Mouse (Mus musculus) thymus, adult 2 months (tissue): ENCODE measurements at regions not wholly inside any gene's neighbourhood (a gene's known extent, or its start where the extent isn't known, plus 50 kb on each side); places are given as distances from the start of the nearest gene placed in this dataset.

ENCODE experiments used
- DNase-seq: peaks from one replicate; pipeline ENCODE4 v3.0.0; 2021
- H3K27ac ChIP-seq: fragments of 200-500 bp; 2 replicates; pipeline ENCODE4 v1.5.1; 2012; ENCODE audit warnings: low read length, control low read depth; ENCODE audit not compliant: control insufficient read depth, insufficient read depth
- H3K27me3 ChIP-seq: fragments of 200-500 bp; 2 replicates; pipeline ENCODE4 v1.6.1; 2012; ENCODE audit warnings: mild to moderate bottlenecking, low read length, moderate library complexity, mixed read lengths; ENCODE audit not compliant: control insufficient read depth, insufficient read depth
- H3K36me3 ChIP-seq: fragments of 200-500 bp; 2 replicates; pipeline ENCODE4 v1.6.1; 2012; ENCODE audit warnings: mild to moderate bottlenecking, low read length, moderate library complexity; ENCODE audit not compliant: control insufficient read depth, insufficient read depth
- H3K4me1 ChIP-seq: fragments of 200-500 bp; replicated peaks from 2 replicates; pipeline ENCODE4 v1.6.1; 2012; ENCODE audit warnings: low read length; ENCODE audit not compliant: control insufficient read depth, insufficient read depth
- H3K4me3 ChIP-seq: fragments of 200-500 bp; 2 replicates; pipeline ENCODE4 v1.5.1; 2012; ENCODE audit warnings: mild to moderate bottlenecking, low read length, control low read depth, moderate library complexity; ENCODE audit not compliant: control insufficient read depth, insufficient read depth
- CTCF ChIP-seq: fragments of 200-500 bp; IDR thresholded peaks from 2 replicates; pipeline ENCODE4 v1.5.1; 2012; ENCODE audit warnings: mild to moderate bottlenecking, control low read depth, low read length, moderate library complexity, borderline replicate concordance; ENCODE audit not compliant: control insufficient read depth, poor library complexity, insufficient read depth; ENCODE audit errors: extremely low read depth
- POLR2A ChIP-seq: fragments of 200-500 bp; IDR thresholded peaks from 2 replicates; pipeline ENCODE4 v1.6.1; 2012; ENCODE audit warnings: mild to moderate bottlenecking, low read length, control low read depth, moderate library complexity; ENCODE audit not compliant: control insufficient read depth, poor library complexity, insufficient read depth; ENCODE audit errors: extremely low read depth
- whole genome bisulfite sequencing: fragments of 180-500 bp; shearing (Covaris S2); methylation state at CpG from one replicate; pipeline ENCODE4 v1.1.7; 2018; 5-methylcytosine and 5-hydroxymethylcytosine counted together

GRCm38 (mm10) chr13:100888481-100888880 lies 55.3 kb upstream of the Slc30a5 start:
- no peaks in the 10 kb centered on the region for H3K36me3 ChIP-seq
- no peak overlapping the region for H3K4me3 ChIP-seq
- TF ChIP-seq CTCF (no peak), POLR2A (no peak)
- H3K27ac ChIP-seq = no peak overlapping the region
- H3K4me1 ChIP-seq = no peaks in the 10 kb centered on the region
- DNase-seq = no peak
- 96% methylated on average over 5 of the region's 5 CpGs for WGBS
- no peaks in the 10 kb centered on the region for H3K27me3 ChIP-seq

GRCm38 (mm10) chr13:100883711-100884110 lies 50.5 kb upstream of the Slc30a5 start:
- Histone ChIP-seq H3K27ac (no peak overlapping the region), H3K27me3 (no peaks in the 10 kb centered on the region), H3K36me3 (no peaks in the 10 kb centered on the region), H3K4me3 (no peak overlapping the region), H3K4me1 (no peaks in the 10 kb centered on the region)
- 93% methylated on average over 8 of the region's 8 CpGs for WGBS
- no peak for DNase-seq
- TF ChIP-seq CTCF (no peak), POLR2A (no peak)
